Comparison of ENCODE assay signal across 11 mouse cellular contexts in genomic region chr11:4133450-4133849, GRCm38 (mm10). TPM values are rescaled to one million over a fixed set of nuclear protein-coding genes. Genes with fewer than 3 reads are reported as not detected.
DNase-seq lines count a peak whose midpoint lies in the region; ATAC-seq and TF ChIP-seq lines count a peak whose summit lies in the region.
"Had no signal": no experiment of that assay in that cellular context is flagged by ENCODE, and none has a peak within 500 bp of the region (broad histone marks: within the 10 kb centered on the region; RNA-seq: fewer than 3 reads in every experiment).

No protein-coding gene starts in this region.

- TF ChIP-seq POLR2A in heart, adult 2 months (IDR thresholded peaks at IDR 0.05; ENCODE audit: insufficient read depth, low read depth, low read length) = no peak
- TF ChIP-seq POLR2A in testis, adult 2 months (IDR thresholded peaks at IDR 0.05; ENCODE audit: control insufficient read depth, low read depth, low read length) = no peak

- ATAC-seq in heart, embryonic 12.5 days (ENCODE audit: insufficient number of reproducible peaks, low FRiP score) = no peak
- ATAC-seq in granulocyte monocyte progenitor cell, adult 5-6 weeks (replicated peaks; ENCODE audit: poor library complexity, severe bottlenecking) = no peak

- no peak overlapping the region for H3K9ac ChIP-seq in heart, adult 2 months (ENCODE audit: low read depth, low read length)
- no peak overlapping the region for H3K9ac ChIP-seq in heart, embryonic 12.5 days
- H3K9ac ChIP-seq: embryonic facial prominence, embryonic 12.5 days; kidney, embryonic 15.5 days; limb, embryonic 12.5 days had no signal

- intact Hi-C loops in heart, adult 2 months (cut with DNase I) = loop anchor here (5.0 kb wide), 1 partner anchor 289 kb away; no protein-coding TSS in a partner anchor

- 0 out of 2 replicates have a peak, but pooled peaks cover 4% of the 10 kb centered on the region for H3K9me3 ChIP-seq in heart, embryonic 12.5 days (replicated peaks)
- H3K9me3 ChIP-seq: embryonic facial prominence, embryonic 12.5 days; kidney, embryonic 15.5 days had no signal

- no peak overlapping the region for H3K27ac ChIP-seq in heart, adult 2 months
- no peak overlapping the region for H3K27ac ChIP-seq in heart, embryonic 12.5 days (ENCODE audit: poor library complexity, severe bottlenecking)
- H3K27ac ChIP-seq in testis, adult 2 months (ENCODE audit: control insufficient read depth, insufficient read depth, low read depth, low read length) = no peak overlapping the region
- H3K27ac ChIP-seq: embryonic facial prominence, embryonic 12.5 days; kidney, embryonic 15.5 days; limb, embryonic 12.5 days had no signal

- DNase-seq in heart, adult 2 months = no peak
- DNase-seq in testis, postnatal 10 days (ENCODE audit: low spot score) = no peak
- DNase-seq in embryo, embryonic 10.5 days (ENCODE audit: low spot score) = peak; percentile 41
- DNase-seq in thymus, postnatal 36 days = peak; percentile 20 to 31
- no peak for DNase-seq in cerebellum, postnatal 4 days (ENCODE audit: low spot score in 2 of 2)

- no peaks in the 10 kb centered on the region for H3K36me3 ChIP-seq in heart, adult 2 months (ENCODE audit: control insufficient read depth, insufficient read depth, low read length)
- peaks cover 13% of the 10 kb centered on the region for H3K36me3 ChIP-seq in heart, embryonic 12.5 days
- H3K36me3 ChIP-seq in testis, adult 2 months (ENCODE audit: control insufficient read depth, insufficient read depth, low read length) = no peaks in the 10 kb centered on the region

- no peak overlapping the region for H3K4me3 ChIP-seq in heart, adult 2 months
- H3K4me3 ChIP-seq in heart, embryonic 12.5 days = no peak overlapping the region
- H3K4me3 ChIP-seq in testis, adult 2 months (ENCODE audit: control insufficient read depth, low read depth, low read length) = no peak overlapping the region
- H3K4me3 ChIP-seq: embryonic facial prominence, embryonic 12.5 days; kidney, embryonic 15.5 days; limb, embryonic 12.5 days had no signal

- TF ChIP-seq CTCF in heart, adult 2 months (IDR thresholded peaks at IDR 0.05) = peak; percentile 77
- peak; percentile 62; the same call in 1 of the 2 replicates for TF ChIP-seq CTCF in testis, adult 2 months (IDR thresholded peaks at IDR 0.05; ENCODE audit: control insufficient read depth, insufficient read depth, insufficient replicate concordance, low read depth, low read length)

- no peak for TF ChIP-seq EP300 in heart, adult 2 months (IDR thresholded peaks at IDR 0.05; ENCODE audit: insufficient read depth, low read depth, low read length)

- no peak overlapping the region for H3K4me2 ChIP-seq in heart, embryonic 12.5 days
- H3K4me2 ChIP-seq: embryonic facial prominence, embryonic 12.5 days; kidney, embryonic 15.5 days; limb, embryonic 12.5 days had no signal

- no peaks in the 10 kb centered on the region for H3K27me3 ChIP-seq in heart, adult 2 months (ENCODE audit: control insufficient read depth, insufficient read depth, low read length)
- no peaks in the 10 kb centered on the region for H3K27me3 ChIP-seq in heart, embryonic 12.5 days (replicated peaks)
- H3K27me3 ChIP-seq in testis, adult 2 months (ENCODE audit: control insufficient read depth, insufficient read depth, low read length) = no peaks in the 10 kb centered on the region
- H3K27me3 ChIP-seq: embryonic facial prominence, embryonic 12.5 days; kidney, embryonic 15.5 days; limb, embryonic 12.5 days had no signal

- peaks cover 6% of the 10 kb centered on the region for H3K4me1 ChIP-seq in heart, adult 2 months (ENCODE audit: control insufficient read depth, insufficient read depth, low read length)
- peaks cover 12% of the 10 kb centered on the region for H3K4me1 ChIP-seq in heart, embryonic 12.5 days (replicated peaks)
- peaks cover 10% of the 10 kb centered on the region for H3K4me1 ChIP-seq in testis, adult 2 months (ENCODE audit: control insufficient read depth, insufficient read depth, low read length)

- 62% methylated on average over 3 of the region's 3 CpGs for WGBS in heart, adult 2 months
- 47% methylated on average over 3 of the region's 3 CpGs for WGBS in heart, embryonic 12.5 days

- H3K79me2 ChIP-seq in heart, adult 2 months (replicated peaks; ENCODE audit: control insufficient read depth, insufficient read depth, low read length) = no peaks in the 10 kb centered on the region; the same call in 1 of the 2 replicates

RNA-seq across cellular contexts. Expression of gene Rnf215, which starts 1.6 kb away (rescaled TPM):
- 10 to 100 TPM; 12.9 to 13.4 TPM for total RNA-seq in heart, adult 2 months (2021)
- polyA plus RNA-seq in heart, adult 2 months (2012; rRNA removed) = 16.1 and 17.7 TPM in 2 replicates
- polyA plus RNA-seq in heart, embryonic 12.5 days (2016; fragmentation: Nextera tagmentation; extraction: Ambion mirVana) = 21.4 and 22.0 TPM in 2 replicates
- polyA plus RNA-seq in testis, adult 2 months (2012; rRNA removed) = 4.2 and 4.5 TPM in 2 replicates
- total RNA-seq in granulocyte monocyte progenitor cell, adult 5-6 weeks (2014; fragmentation: Nextera tagmentation) = 10.5 and 13.1 TPM in 2 replicates
- total RNA-seq in granulocyte monocyte progenitor cell, adult 5-6 weeks (2017) = 6.6 and 7.8 TPM in 2 replicates

RNA-seq across cellular contexts. Expression of gene Sec14l2, which starts 10.2 kb away (rescaled TPM):
- total RNA-seq in heart, adult 2 months (2021) = under 1 TPM; 0.52 to 0.89 TPM
- 0.35 and 0.53 TPM in 2 replicates for polyA plus RNA-seq in heart, adult 2 months (2012; rRNA removed)
- polyA plus RNA-seq in heart, embryonic 12.5 days (2016; fragmentation: Nextera tagmentation; extraction: Ambion mirVana) = 0.86 and 1.1 TPM in 2 replicates
- 2.2 and 4.8 TPM in 2 replicates for polyA plus RNA-seq in testis, adult 2 months (2012; rRNA removed)
- not detected in 2 replicates for total RNA-seq in granulocyte monocyte progenitor cell, adult 5-6 weeks (2014; fragmentation: Nextera tagmentation)
- not detected in 2 replicates for total RNA-seq in granulocyte monocyte progenitor cell, adult 5-6 weeks (2017)

RNA-seq across cellular contexts. Expression of gene Ccdc157, which starts 26.6 kb away (rescaled TPM):
- total RNA-seq in heart, adult 2 months (2021) = 1 to 10 TPM; 4.5 to 4.6 TPM
- 6.7 and 9.9 TPM in 2 replicates for polyA plus RNA-seq in heart, adult 2 months (2012; rRNA removed)
- polyA plus RNA-seq in heart, embryonic 12.5 days (2016; fragmentation: Nextera tagmentation; extraction: Ambion mirVana) = 4.7 and 5.5 TPM in 2 replicates
- polyA plus RNA-seq in testis, adult 2 months (2012; rRNA removed) = 46.5 and 48.8 TPM in 2 replicates
- 0.28 and 0.73 TPM in 2 replicates for total RNA-seq in granulocyte monocyte progenitor cell, adult 5-6 weeks (2014; fragmentation: Nextera tagmentation)
- total RNA-seq in granulocyte monocyte progenitor cell, adult 5-6 weeks (2017) = 0.21 and 0.69 TPM in 2 replicates

RNA-seq across cellular contexts. Expression of gene Sf3a1, which starts 26.7 kb away (rescaled TPM):
- total RNA-seq in heart, adult 2 months (2021) = 10 to 100 TPM; 37.2 to 38.7 TPM
- 17.9 and 23.4 TPM in 2 replicates for polyA plus RNA-seq in heart, adult 2 months (2012; rRNA removed)
- 43.1 and 46.5 TPM in 2 replicates for polyA plus RNA-seq in heart, embryonic 12.5 days (2016; fragmentation: Nextera tagmentation; extraction: Ambion mirVana)
- 32.9 and 35.1 TPM in 2 replicates for polyA plus RNA-seq in testis, adult 2 months (2012; rRNA removed)
- 65.9 and 92.2 TPM in 2 replicates for total RNA-seq in granulocyte monocyte progenitor cell, adult 5-6 weeks (2014; fragmentation: Nextera tagmentation)
- 31.2 and 35.6 TPM in 2 replicates for total RNA-seq in granulocyte monocyte progenitor cell, adult 5-6 weeks (2017)

RNA-seq across cellular contexts. Expression of gene Mtfp1, which starts 38.2 kb away (rescaled TPM):
- 100 to 1,000 TPM; 129 to 141 TPM for total RNA-seq in heart, adult 2 months (2021)
- 158 and 167 TPM in 2 replicates for polyA plus RNA-seq in heart, adult 2 months (2012; rRNA removed)
- polyA plus RNA-seq in heart, embryonic 12.5 days (2016; fragmentation: Nextera tagmentation; extraction: Ambion mirVana) = 18.6 and 21.2 TPM in 2 replicates
- polyA plus RNA-seq in testis, adult 2 months (2012; rRNA removed) = 9.0 and 10.0 TPM in 2 replicates
- total RNA-seq in granulocyte monocyte progenitor cell, adult 5-6 weeks (2014; fragmentation: Nextera tagmentation) = 9.9 and 11.1 TPM in 2 replicates
- 8.7 and 13.3 TPM in 2 replicates for total RNA-seq in granulocyte monocyte progenitor cell, adult 5-6 weeks (2017)

Comparison
In these comparisons a context has a peak if more than half of its experiments do, and no peak if none do; other contexts are left out.
1. DNase-seq: peak in embryo, embryonic 10.5 days (single experiment) and thymus, postnatal 36 days (2 of 2); none in heart, adult 2 months (0 of 2), testis, postnatal 10 days (single experiment) and cerebellum, postnatal 4 days (0 of 2).